Mouse (Mus musculus): Measurements from ENCODE around the gene Iqgap3. TPM values are rescaled to one million over a fixed set of nuclear protein-coding genes. Genes with fewer than 3 reads are reported as not detected.
A peak's percentile ranks its signal among the peaks of the same experiment; 100 is the strongest.

The Iqgap3 gene
- total RNA-seq, 2 experiments from 2014 or later, result 0.16 to 0.30 TPM

DNA sequence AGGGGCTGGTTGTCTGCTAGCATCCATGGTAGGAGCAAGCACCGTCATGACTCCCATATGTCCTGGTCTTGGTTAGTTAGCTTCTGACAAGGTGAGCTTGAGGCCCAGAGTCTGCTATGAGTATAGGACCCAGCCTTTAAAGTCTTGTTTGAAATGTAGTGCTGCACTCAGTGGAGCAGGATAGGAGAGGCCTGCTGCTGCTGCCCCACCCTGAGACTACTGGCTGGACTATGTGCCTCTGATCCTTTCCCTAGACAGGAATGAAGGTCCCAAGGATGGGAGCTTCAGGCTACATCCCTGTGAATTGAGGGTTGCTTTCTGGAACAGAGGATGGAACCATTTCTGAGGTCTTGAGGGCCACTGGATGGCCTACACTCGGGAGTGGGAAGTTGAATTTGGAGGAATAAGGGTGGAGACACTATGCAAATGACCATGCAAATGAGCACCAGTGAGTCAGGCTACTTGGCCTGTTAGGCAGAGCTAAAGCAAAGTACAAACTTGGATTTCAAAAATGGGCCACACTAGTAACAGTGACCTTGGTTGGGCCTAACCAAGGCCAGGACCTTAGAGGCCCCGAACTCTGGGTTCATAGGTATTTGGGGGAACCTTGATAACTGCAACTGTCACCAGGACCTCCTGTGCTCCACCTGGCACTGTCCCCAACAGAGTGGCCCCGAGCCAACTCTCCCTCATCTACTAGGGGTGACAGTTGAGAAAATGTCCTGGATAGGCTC lies 67.2 kb downstream of the Iqgap3 start:
- DNase-seq (ENCODE audit: low spot score in 2 of 2), result no peak

DNA sequence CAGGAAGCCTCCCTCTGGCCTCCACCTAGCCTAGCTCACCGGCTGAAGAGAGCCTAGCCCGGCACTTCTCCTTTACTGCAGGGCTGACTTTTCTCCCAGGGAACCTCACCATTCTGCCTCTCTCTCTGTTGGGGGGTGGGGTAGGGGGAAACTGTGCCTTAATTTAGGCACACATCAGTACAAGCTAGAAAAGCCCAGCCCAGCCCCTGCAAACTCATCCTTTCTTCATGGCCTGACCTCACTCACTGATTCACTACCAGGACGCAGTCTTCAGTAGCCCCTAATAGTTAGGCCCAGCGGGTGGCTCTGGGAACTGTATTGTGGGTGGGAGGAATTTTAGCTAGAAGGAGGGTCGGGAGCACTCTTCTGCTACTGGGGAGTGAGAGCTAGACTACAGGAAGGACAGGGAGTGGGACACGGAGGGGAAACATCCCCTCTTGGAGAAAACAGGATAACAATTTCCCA lies 67.8 kb downstream of the Iqgap3 start:
- DNase-seq (ENCODE audit: low spot score in 2 of 2), result no peak

DNA sequence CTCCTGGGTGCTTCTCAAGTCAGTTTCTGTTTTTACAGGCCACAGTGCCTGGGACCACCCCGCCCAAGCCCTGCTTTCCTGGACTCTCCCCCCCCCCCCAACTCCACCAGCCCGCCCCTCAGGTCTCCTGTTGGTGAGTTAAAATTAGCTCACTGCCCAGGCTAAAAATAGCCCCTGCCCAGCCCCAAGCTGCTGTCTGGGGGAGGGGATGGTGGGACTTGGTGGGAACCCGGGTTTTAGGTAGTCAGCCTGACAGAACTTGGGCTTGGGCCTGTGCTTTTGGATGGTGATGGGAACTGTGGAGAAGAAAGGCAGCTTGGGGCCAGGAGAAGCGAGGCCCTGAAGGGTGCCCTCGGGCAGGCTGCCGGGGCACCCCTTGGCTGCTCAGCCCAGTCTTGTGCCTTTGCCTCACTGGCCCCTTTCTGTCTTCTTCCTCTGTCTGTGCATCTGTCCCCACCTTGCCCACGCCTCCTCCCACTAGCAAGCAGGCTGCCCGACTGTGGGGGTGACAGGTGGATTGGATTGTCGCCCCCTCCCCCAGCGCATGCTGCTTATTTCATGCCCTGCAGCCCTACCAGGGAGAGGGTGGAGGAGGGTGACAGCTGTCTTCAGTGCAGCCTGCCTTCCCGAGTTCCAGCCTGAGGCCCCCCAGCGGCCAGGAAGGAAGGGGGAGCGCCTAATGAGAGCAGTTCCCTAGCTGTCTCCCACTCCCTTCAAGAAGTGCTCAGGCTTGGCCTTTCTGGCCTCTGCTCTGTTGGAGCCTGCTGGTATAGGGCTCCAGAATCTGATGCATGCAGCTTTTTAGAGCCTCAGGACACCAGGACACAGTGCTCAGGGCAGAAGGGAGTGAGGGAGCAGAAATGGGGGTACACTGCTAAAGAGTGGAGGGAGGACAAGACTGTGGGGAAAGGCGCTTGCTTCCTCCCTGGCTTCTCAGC lies 68.6 kb downstream of the Iqgap3 start:
- peak; percentile 64 to 86 for DNase-seq (ENCODE audit: low spot score in 2 of 2)

DNA sequence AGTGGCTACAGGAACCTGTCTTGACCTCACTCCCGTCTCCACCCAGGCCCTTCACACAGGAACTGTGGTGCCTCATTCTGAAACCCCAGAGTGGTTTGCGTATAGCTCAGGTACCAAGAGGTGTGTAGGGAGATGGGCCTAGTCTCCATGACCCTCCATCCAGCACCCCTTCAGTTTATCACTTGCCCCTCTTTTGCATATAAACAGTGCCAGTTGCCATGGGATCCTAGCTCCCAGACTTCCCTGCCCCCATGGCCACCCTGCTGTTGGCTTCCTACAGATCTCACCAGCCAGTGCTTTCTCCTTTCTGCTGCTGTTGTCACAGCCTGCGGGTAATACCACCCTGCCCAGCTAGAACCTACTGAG lies 69.2 kb downstream of the Iqgap3 start:
- no peak for DNase-seq (ENCODE audit: low spot score in 2 of 2)

DNA sequence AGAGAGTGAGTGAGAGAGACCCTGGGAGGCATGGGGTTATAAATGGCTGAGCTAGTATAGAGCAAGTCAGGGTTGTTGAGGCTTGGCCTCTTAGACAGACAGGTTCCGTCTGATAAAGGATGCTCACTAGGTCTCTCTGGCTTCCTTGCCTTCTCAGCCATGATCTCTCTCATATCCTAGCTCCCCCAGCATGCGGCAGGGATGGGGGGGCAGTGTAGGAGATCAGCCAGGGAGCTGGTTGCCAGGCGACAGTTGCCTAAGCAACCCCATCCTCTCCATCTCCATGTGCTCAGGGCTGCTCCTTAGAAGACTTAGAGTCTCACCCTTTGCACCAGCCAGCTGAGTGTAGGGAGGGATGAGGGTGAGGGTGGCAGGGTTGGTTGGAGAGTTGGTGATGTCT lies 70.3 kb downstream of the Iqgap3 start:
- DNase-seq (ENCODE audit: low spot score in 2 of 2), result peak; percentile 77 to 90

DNA sequence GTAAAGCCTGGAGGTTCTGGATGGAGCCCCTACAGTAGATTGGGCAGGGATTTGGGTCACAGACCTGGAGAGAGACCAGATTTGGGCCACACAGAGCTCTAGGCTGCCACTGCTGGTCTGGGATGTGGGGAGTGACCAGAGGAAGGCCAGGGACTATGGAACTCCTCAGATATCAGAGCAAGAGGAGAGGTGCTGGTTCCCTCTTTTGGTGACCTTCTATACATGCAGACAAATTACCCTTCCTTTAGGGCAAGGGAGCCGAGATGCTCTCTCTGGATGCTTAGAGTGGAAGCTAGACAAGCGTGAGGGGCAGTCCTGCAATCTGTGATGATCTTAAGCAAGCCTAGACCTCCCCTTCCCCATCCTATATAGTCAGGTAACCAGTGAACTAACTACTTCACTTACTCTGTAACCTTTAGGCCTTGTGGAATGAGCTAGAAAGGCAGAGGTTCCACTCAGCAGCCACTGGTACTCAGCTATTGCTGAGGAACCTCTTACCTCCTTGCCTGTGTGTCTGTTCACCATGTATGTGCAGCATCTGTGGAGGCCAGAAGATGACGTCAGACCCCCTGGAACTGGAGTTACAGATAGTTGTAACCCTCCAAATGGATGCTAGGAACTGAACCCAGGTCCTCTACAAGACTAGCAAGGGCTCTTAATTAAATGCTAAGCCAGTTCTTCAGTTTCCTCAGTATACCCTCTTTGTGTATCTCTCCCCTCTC lies 71.7 kb downstream of the Iqgap3 start:
- no peak for DNase-seq (ENCODE audit: low spot score in 2 of 2)

DNA sequence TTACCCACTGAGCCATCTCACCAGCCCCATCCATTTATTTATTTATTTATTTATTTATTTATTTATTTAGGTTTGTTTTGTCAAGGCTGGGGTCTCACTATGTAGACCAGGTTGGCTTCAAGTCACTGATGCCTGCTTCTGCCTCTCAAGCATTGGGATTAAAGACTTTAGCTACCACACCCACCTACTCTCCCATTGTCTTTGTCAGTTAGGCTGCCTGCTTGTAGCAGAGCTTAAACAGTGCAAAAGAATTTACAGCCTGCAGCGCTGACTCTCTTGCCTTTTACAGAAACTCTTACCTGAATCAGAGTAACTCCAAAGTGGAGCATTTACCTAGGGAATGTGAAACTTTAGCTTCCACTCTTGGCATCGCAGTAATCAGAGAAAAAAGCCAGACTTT lies 72.5 kb downstream of the Iqgap3 start:
- no peak for DNase-seq (ENCODE audit: low spot score in 2 of 2)

DNA sequence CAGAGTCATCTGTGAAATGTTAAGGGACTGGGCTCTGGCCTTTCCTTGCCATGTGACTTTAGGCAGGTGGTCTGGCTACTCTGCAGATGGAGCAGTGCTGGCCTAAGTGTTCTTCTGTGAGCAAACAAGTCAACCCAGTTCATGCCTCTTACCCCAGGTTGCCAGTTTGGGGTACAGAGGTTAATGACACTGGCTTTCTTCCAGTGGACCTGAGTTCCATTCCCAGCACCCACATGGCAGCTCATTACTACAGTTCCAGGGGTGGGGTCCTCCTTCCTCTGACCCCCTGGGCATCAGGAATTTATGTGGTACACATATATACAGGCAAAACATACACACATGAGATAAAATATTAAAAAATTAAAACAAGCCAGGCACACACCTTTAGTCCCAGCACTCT lies 75.0 kb downstream of the Iqgap3 start:
- DNase-seq (ENCODE audit: low spot score in 2 of 2), result no peak

DNA sequence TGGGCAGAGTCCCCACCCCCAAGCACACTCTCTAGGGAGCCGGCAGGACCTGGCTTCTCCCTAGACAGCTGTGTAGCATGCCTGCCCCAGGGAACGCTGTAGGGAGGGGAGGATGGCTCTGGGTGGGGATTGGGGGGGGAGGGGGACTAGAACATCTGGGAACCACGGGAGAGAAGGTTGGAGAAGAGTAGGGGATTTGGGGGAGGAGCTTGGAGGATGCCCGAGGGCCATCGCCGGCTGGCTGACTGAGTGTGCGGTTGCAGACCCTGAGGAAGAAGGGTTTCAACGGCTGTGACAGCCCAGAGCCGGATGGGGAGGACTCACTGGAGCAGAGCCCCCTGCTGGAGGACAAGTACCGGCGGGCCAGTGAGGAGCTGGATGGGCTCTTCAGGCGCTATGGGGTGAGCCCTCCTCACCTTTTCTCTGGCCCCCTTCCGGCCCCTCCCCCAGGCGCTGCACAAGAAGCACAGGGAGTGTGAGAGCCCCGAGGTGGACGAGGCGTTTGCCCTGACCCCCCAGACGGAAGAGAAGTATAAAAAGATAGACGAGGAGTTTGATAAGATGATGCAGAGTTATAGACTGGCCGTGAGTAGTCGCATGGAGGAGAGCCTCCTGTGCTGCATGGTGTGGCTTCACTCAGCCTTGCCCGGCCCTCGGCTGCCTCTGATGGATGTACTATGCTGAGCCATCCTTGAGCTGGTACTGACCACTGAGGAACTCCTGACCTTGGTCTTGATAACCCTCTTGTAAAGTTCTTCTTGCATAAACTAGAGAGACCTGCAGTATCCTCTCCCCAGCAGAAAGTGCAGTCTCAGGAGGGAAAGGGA lies 76.2 kb downstream of the Iqgap3 start:
- DNase-seq (ENCODE audit: low spot score in 2 of 2), result no peak

DNA sequence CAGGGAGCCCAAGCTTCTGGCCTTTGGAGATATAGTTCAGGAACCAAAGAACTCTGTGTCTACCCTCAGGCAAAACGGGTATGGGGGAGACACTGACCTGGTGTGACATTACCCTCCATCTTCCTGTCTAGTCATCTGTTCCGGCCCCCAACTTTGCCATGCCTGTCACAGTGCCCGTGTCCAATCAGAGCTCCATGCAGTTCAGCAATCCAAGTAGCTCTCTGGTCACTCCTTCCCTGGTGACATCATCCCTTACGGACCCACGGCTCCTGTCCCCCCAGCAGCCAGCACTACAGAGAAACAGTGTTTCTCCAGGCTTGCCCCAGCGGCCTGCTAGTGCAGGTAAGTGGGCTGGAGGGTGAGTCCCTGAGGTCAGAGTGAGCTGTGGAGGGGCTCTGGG lies 77.2 kb downstream of the Iqgap3 start:
- no peak for DNase-seq (ENCODE audit: low spot score in 2 of 2)

DNA sequence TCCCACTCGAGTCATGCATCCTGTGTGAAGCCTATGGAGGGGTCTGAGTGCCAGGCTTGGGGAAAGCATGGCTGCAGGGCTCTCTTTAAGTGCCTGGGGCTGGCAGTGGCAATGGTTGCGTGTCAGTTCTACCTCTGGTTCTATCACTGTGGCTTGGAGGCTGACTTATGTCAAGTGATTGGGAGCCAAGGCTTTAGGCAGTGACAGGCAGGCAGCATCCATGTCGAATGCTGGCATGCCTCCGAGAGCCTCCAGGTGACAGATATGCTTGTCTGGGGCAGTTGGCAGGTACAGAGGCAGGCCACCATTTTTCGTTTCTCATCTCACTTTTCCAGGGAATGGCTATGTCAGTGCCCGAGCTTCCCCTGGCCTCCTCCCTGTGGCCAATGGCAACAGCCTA lies 79.1 kb downstream of the Iqgap3 start:
- DNase-seq (ENCODE audit: low spot score in 2 of 2), result no peak

DNA sequence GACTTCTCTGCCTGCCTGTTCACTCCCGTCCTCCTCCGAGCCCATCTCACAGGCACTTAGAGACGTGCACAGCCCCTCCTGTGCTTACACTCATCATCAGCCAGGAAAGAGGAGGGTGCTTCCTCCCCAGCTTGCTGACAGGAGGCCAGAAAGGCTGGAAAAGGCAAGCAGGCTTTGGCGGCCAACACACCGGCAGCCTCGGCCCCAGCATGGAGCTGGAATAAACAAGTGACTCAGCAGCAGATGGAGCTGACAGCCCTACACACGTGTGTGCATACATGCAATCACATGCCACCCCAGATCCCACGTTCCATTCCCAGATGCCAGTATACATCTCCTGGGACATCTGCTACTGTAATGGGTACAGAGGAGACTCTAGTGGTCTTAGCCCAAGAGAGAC lies 80.5 kb downstream of the Iqgap3 start:
- DNase-seq (ENCODE audit: low spot score in 2 of 2), result peak; percentile 57 to 66

DNA sequence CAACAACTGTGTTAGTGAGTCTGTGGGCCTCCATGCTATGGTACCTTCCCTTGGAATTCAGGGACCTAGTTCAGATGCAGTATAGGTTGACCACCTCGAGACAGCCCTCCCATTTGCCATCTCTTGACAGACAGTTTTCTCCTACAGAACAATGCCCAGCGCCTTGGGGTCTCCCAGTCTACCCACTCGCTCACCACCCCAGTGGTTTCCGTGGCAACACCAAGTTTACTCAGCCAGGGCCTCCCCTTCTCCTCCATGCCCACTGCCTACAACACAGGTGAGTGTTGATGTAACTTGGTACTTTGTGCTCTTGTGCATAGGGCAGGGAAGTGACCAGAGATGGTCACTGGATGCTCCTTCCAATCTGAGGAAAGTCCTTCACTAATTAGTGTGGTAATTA lies 81.0 kb downstream of the Iqgap3 start:
- DNase-seq (ENCODE audit: low spot score in 2 of 2), result no peak

DNA sequence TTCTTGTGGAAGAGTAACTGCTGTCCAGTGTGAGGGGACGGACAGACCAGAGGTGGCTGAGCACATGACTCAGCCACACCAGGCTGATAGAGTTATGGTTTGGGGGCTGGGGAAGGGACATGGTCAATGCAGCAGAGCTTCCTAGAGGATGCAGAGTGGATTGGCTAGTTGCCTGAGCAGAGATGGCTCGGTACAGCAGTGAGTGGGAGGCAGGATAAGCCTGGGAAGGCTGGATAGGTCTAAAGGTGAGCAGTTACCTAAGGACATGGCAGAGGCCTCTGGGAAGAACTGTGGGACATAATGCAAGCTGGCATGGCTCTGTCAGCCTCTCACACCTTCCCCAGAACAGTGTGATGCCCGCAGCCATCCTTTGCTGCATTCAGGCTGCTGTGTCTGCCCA lies 82.1 kb downstream of the Iqgap3 start:
- DNase-seq (ENCODE audit: low spot score in 2 of 2), result no peak

DNA sequence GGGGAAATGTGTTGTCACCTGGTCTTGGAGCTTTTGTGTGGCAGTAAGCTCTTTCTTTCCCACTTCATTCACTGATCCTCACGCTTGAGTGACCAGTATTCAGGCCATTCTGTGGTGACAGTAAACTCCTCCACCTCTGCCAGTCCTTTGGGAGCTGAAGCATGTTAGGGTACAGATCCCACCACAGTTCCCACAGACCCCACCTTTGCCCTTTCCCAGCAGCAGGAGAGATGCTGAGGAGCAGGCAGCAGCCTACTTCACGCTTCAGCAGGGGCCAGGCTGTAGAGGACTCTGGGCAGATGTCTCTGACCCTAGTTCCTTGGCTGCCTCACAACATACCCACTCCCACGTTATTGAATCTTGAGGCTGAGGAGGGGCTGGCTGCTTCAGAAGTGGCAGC lies 82.5 kb downstream of the Iqgap3 start:
- DNase-seq (ENCODE audit: low spot score in 2 of 2), result no peak

DNA sequence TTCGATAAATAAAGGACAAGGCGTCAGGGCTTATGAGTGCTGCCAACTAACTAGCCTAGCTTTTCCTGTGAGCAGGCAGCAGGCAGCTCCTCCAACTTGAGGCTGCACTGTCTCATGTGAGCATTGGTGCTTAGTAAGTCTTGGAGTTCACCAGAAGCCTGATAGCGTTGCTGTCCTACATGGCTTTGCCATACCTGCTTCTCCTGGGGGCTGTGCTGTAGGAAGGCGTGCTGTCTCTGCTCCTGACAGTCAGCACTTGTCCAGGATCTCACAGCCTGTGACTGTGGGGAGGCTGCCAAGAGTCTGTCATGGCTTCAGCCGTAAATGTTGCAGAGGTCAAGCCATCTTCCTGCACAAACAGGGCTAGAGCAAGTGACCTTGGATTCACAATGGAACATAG lies 84.3 kb downstream of the Iqgap3 start:
- DNase-seq (ENCODE audit: low spot score in 2 of 2), result no peak

DNA sequence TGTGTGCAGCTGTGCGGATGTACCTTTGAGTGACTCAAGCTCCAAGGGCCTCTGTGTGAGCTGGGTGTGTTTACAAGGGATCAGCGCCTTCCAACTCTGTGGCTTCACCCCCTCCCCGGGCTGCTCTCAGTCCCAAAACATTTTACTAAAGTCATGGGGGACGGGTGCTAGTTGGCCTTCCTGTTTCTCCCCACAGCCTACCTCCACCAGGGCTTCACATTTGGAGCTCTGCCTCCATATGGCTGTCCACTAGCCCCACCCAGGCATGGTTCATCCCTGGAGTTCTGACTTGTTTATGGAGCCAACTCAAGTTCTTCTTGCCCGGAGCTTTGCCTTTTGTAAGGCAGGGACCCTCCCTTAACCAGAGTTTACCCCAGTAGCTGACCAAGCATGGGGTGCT lies 88.6 kb downstream of the Iqgap3 start:
- DNase-seq (ENCODE audit: low spot score in 2 of 2), result no peak

Measured in left cerebral cortex, adult 18-20 months (tissue).